Mouse (Mus musculus): ENCODE data around the gene Mipol1. TPM values are rescaled to one million over a fixed set of nuclear protein-coding genes. Genes with fewer than 3 reads are reported as not detected.

The Mipol1 gene
- polyA plus RNA-seq, 1 experiment from 2014 or later: 6.7 TPM

DNA sequence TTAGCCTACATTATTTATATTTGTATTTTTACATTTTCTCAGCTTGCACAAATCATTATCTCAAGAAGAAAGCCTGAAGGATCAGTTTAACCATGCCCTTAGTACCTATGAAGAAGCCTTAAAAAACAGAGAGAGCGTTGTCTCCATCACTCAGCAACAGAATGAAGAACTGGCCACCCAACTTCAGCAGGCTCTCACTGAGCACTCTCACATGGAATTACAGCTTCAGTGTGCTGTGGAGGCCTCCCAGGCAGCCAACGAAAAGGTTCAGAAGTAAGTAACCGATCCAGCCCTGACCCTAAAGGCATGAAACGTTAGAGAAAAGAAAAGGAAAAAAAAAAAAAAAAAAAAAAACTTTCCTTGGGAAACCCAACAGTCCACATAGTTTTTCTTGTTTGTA, 226.7 kb downstream of the Mipol1 start:
- H3K36me3 ChIP-seq: no peaks in the 10 kb centered on the region
- no peak overlapping the region for H3K4me3 ChIP-seq
- 41% methylated on average over 4 of the region's 4 CpGs for WGBS
- no peaks in the 10 kb centered on the region for H3K9me3 ChIP-seq
- H3K4me1 ChIP-seq (replicated peaks): no peaks in the 10 kb centered on the region
- no peak for DNase-seq (ENCODE audit: low spot score)
- H3K27me3 ChIP-seq (ENCODE audit: insufficient read depth, poor library complexity, severe bottlenecking): no peaks in the 10 kb centered on the region
- no peak overlapping the region for H3K27ac ChIP-seq

DNA sequence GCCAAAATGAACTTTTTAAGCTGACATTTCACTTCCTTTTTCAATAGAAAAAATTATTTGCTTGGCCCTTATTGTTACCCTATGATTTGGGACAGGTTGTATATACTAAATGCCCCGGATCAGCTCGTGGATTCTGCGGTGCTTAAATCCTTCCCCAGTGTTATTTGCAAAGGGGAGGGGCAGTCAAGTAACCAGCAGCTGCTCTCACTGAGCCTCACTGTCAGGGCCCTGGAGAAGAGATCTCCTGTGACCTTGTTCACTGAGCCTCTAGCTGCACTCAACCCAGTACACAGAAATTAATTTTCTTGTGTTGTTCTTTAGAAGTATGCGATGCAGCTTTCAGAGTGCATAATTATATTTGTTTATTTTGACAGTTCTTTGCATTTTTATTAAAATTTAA, 227.1 kb downstream of the Mipol1 start:
- Histone ChIP-seq H3K4me1 (replicated peaks) (no peaks in the 10 kb centered on the region), H3K4me3 (no peak overlapping the region), H3K27ac (no peak overlapping the region), H3K9me3 (no peaks in the 10 kb centered on the region), H3K27me3 (ENCODE audit: insufficient read depth, poor library complexity, severe bottlenecking) (no peaks in the 10 kb centered on the region), H3K36me3 (no peaks in the 10 kb centered on the region)
- 44% methylated on average over 4 of the region's 4 CpGs for WGBS
- DNase-seq (ENCODE audit: low spot score): no peak

DNA sequence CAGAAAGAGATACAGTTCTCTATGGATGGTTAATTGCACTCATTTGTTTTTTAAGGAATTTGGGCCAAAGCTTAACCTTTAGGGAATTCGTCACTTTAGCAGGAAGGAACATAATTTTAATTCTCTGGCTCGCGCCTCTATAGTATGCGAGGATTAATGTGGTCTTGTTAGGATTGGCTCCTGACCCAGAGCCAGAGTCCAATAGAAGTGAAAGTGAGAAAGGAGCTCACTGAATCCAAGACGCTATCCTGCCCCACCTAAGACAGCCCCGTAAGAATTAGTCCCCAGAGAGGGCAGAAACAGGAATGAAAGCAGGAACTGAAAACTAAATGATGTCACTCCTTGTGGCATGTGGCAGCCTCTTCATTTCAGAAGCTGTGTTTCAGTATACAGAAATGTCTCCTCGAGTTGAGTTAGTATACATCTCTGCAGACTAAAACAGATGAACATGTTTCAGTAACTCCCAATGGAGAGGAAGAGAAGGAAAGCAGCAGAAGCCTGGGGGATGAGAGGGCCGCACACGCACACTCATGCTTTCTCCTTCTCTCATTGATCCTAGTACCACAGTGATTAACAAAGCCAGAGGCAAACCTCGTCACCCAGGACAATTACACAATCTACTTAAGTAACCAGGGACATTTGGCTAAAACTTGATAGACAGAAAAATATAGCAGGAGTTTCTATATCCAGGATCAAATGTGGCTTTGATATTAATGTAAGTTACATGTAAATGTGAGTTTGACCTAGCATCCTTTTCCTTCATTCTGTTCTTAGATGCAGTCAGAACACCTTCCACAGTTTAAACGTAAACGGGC, 234.5 kb downstream of the Mipol1 start:
- Histone ChIP-seq H3K4me1 (replicated peaks) (no peaks in the 10 kb centered on the region), H3K27me3 (ENCODE audit: insufficient read depth, poor library complexity, severe bottlenecking) (no peaks in the 10 kb centered on the region), H3K9me3 (no peaks in the 10 kb centered on the region), H3K36me3 (no peaks in the 10 kb centered on the region), H3K4me3 (no peak overlapping the region), H3K27ac (no peak overlapping the region)
- DNase-seq (ENCODE audit: low spot score): no peak
- 85% methylated on average over 12 of the region's 12 CpGs for WGBS

DNA sequence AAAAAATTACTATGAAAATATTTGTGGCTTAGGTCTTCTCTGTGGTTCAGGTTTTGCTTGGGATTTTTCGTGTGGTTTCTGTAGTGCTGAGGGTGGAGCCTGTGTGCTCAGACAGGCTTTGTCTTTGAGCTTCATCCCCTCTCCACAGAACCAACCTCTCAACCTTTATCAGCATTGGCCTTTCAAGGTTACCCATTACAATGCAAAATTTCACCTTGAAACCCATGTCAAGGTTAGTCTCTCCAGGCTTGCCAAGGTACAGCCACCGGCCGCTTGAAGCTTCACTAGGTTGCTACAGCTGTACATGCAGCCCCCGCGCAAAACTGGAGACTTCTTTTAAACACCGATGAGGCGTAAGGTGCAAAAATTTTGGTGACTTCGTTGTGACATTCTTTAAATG, 241.6 kb downstream of the Mipol1 start:
- H3K27ac ChIP-seq: no peak overlapping the region
- WGBS: 89% methylated on average over 8 of the region's 8 CpGs
- H3K9me3 ChIP-seq: no peaks in the 10 kb centered on the region
- no peaks in the 10 kb centered on the region for H3K4me1 ChIP-seq (replicated peaks)
- no peaks in the 10 kb centered on the region for H3K36me3 ChIP-seq
- no peak overlapping the region for H3K4me3 ChIP-seq
- no peaks in the 10 kb centered on the region for H3K27me3 ChIP-seq (ENCODE audit: insufficient read depth, poor library complexity, severe bottlenecking)
- no peak for DNase-seq (ENCODE audit: low spot score)

DNA sequence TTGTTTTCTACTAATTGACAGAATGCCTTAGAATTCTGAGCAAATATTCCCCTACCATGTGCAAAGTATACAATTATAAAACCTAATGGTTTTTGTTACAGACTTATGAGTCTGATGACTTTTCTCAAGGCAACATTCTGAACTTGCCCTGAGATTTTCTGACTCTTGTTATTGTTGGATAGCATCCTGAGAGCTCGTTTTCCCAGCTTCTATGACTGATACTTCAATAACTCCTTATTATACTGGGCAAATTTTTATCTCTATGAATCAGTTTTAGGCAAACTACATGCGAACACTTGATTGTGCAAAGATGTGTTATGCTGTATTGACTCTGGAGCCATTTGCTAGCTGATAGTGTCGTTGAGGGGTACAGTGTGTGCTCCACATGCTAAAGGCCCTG, 246.6 kb downstream of the Mipol1 start:
- H3K9me3 ChIP-seq: no peaks in the 10 kb centered on the region
- WGBS: 88% methylated on average over 3 of the region's 3 CpGs
- no peaks in the 10 kb centered on the region for H3K4me1 ChIP-seq (replicated peaks)
- no peak overlapping the region for H3K4me3 ChIP-seq
- no peaks in the 10 kb centered on the region for H3K36me3 ChIP-seq
- no peaks in the 10 kb centered on the region for H3K27me3 ChIP-seq (ENCODE audit: insufficient read depth, poor library complexity, severe bottlenecking)
- no peak for DNase-seq (ENCODE audit: low spot score)
- H3K27ac ChIP-seq: no peak overlapping the region

- H3K4me1 ChIP-seq (replicated peaks): no peaks in the 10 kb centered on the region
- no peaks in the 10 kb centered on the region for H3K27me3 ChIP-seq (ENCODE audit: insufficient read depth, poor library complexity, severe bottlenecking)
- no peaks in the 10 kb centered on the region for H3K9me3 ChIP-seq
- no peaks in the 10 kb centered on the region for H3K36me3 ChIP-seq
- 77% methylated on average over 2 of the region's 2 CpGs for WGBS
- no peak for DNase-seq (ENCODE audit: low spot score)
- H3K4me3 ChIP-seq: no peak overlapping the region
- H3K27ac ChIP-seq: no peak overlapping the region
Observed at GRCm38 (mm10) chr12:57481823-57482222, 251.6 kb downstream of the Mipol1 start.

DNA sequence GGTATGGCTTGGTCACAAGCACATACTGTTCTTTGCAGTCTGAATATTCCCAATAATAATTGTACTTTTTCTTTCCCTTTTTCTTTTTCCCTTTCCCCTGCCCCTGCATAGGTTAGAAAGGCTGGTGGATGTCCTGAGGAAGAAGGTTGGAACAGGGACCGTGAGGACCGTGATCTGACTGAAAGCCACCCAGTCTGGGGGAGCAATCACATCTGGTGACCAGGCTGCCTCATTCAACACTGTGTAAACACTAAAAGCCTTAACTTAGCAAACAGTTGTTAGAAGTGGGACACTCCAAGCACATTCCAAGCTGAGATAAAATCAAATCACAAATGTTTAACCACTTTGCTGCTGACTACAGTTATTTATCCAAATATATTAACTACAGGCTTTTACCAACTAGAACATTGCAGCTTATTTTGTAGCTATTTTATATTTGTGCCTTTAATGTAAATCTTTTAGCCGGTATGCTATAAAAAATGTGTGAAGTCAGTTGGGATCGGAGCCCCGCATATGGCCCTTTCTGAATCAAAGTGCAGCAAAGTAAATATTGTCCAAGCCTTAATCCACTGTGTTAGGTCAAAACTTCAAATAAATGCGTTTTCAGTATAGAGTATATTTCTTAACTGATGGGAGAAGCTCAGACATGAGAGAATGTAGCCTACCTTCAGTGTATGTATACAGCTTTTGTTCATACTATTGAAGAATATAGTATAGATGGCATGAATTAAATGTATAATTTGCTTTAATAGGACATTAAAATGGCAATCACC, 266.3 kb downstream of the Mipol1 start:
- H3K4me3 ChIP-seq: no peak overlapping the region
- H3K36me3 ChIP-seq: no peaks in the 10 kb centered on the region
- H3K4me1 ChIP-seq (replicated peaks): no peaks in the 10 kb centered on the region
- H3K9me3 ChIP-seq: no peaks in the 10 kb centered on the region
- H3K27ac ChIP-seq: no peak overlapping the region
- DNase-seq (ENCODE audit: low spot score): peak; percentile 20
- WGBS: 70% methylated on average over 6 of the region's 6 CpGs
- no peaks in the 10 kb centered on the region for H3K27me3 ChIP-seq (ENCODE audit: insufficient read depth, poor library complexity, severe bottlenecking)

GRCm38 (mm10) chr12:57500246-57500645, 270.0 kb downstream of the Mipol1 start:
- DNase-seq (ENCODE audit: low spot score): no peak
- WGBS: 89% methylated on average over 7 of the region's 7 CpGs
- no peaks in the 10 kb centered on the region for H3K4me1 ChIP-seq (replicated peaks)
- no peaks in the 10 kb centered on the region for H3K27me3 ChIP-seq (ENCODE audit: insufficient read depth, poor library complexity, severe bottlenecking)
- no peaks in the 10 kb centered on the region for H3K9me3 ChIP-seq
- no peaks in the 10 kb centered on the region for H3K36me3 ChIP-seq
- H3K4me3 ChIP-seq: no peak overlapping the region
- H3K27ac ChIP-seq: no peak overlapping the region

- 0 out of 2 replicates have a peak overlapping the region, but pooled peaks have one; percentile 29 for H3K27ac ChIP-seq
- H3K27me3 ChIP-seq (ENCODE audit: insufficient read depth, poor library complexity, severe bottlenecking): no peaks in the 10 kb centered on the region
- 78% methylated on average over 7 of the region's 7 CpGs for WGBS
- no peak overlapping the region for H3K4me3 ChIP-seq
- H3K9me3 ChIP-seq: no peaks in the 10 kb centered on the region
- H3K4me1 ChIP-seq (replicated peaks): 0 out of 2 replicates have a peak, but pooled peaks cover 3% of the 10 kb centered on the region
- DNase-seq (ENCODE audit: low spot score): no peak
- H3K36me3 ChIP-seq: no peaks in the 10 kb centered on the region
Observed at GRCm38 (mm10) chr12:57505329-57505728, 275.1 kb downstream of the Mipol1 start.

- WGBS: 54% methylated on average over 11 of the region's 11 CpGs
- Histone ChIP-seq H3K36me3 (no peaks in the 10 kb centered on the region), H3K4me3 (no peak overlapping the region), H3K9me3 (no peaks in the 10 kb centered on the region), H3K27me3 (ENCODE audit: insufficient read depth, poor library complexity, severe bottlenecking) (no peaks in the 10 kb centered on the region), H3K27ac (no peak overlapping the region), H3K4me1 (replicated peaks) (0 out of 2 replicates have a peak, but pooled peaks cover 3% of the 10 kb centered on the region)
- no peak for DNase-seq (ENCODE audit: low spot score)
Observed at GRCm38 (mm10) chr12:57508938-57509337, 278.7 kb downstream of the Mipol1 start.

GRCm38 (mm10) chr12:57509726-57510125, 279.5 kb downstream of the Mipol1 start:
- Histone ChIP-seq H3K27ac (no peak overlapping the region), H3K4me1 (replicated peaks) (0 out of 2 replicates have a peak, but pooled peaks cover 3% of the 10 kb centered on the region), H3K36me3 (no peaks in the 10 kb centered on the region), H3K9me3 (no peaks in the 10 kb centered on the region), H3K4me3 (no peak overlapping the region), H3K27me3 (ENCODE audit: insufficient read depth, poor library complexity, severe bottlenecking) (no peaks in the 10 kb centered on the region)
- 84% methylated on average over 4 of the region's 4 CpGs for WGBS
- DNase-seq (ENCODE audit: low spot score): no peak

DNA sequence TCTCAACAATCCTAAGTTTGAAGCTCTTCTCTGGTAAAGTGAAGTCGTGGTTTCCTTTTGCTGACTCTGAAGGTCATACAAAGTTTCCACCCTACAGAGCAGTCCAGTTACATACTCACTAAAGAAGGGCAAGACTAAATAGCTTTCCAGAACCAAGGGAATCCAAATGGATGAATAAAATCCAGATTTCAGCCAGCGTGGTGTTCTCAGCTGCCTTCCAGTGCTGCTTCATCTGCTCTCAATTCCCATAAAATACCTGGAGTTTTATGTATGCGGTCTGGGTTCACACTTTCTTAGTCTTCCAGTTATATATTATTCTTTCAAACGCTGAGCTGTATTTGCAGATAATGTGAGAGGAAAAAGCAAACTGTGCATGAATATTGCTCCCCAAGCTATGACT, 280.9 kb downstream of the Mipol1 start:
- no peak overlapping the region for H3K27ac ChIP-seq
- no peaks in the 10 kb centered on the region for H3K9me3 ChIP-seq
- no peak overlapping the region for H3K4me3 ChIP-seq
- DNase-seq (ENCODE audit: low spot score): no peak
- 85% methylated on average over 4 of the region's 4 CpGs for WGBS
- H3K36me3 ChIP-seq: no peaks in the 10 kb centered on the region
- no peaks in the 10 kb centered on the region for H3K27me3 ChIP-seq (ENCODE audit: insufficient read depth, poor library complexity, severe bottlenecking)
- H3K4me1 ChIP-seq (replicated peaks): 0 out of 2 replicates have a peak, but pooled peaks cover 3% of the 10 kb centered on the region

- Histone ChIP-seq H3K4me3 (no peak overlapping the region), H3K4me1 (replicated peaks) (0 out of 2 replicates have a peak, but pooled peaks cover 3% of the 10 kb centered on the region), H3K9me3 (no peaks in the 10 kb centered on the region), H3K27ac (no peak overlapping the region), H3K36me3 (no peaks in the 10 kb centered on the region), H3K27me3 (ENCODE audit: insufficient read depth, poor library complexity, severe bottlenecking) (no peaks in the 10 kb centered on the region)
- DNase-seq (ENCODE audit: low spot score): no peak
- WGBS: 91% methylated on average over 5 of the region's 5 CpGs
Observed at GRCm38 (mm10) chr12:57511560-57511959, 281.3 kb downstream of the Mipol1 start.
